Mouse (Mus musculus): ENCODE results near the gene Mcoln3. TPM values are rescaled to one million over a fixed set of nuclear protein-coding genes. Genes with fewer than 3 reads are reported as not detected.
A peak's percentile ranks its signal among the peaks of the same experiment; 100 is the strongest.

Gene Mcoln3
- 137 and 144 TPM in 2 replicates for polyA plus RNA-seq (2015; fragmentation: Nextera tagmentation; extraction: Ambion mirVana)

- H3K9ac ChIP-seq (ENCODE audit: low read depth, low read length): peak within 1 kb of the TSS; percentile 60
- peak within 1 kb of the TSS; percentile 44 for H3K4me3 ChIP-seq (ENCODE audit: low read depth, low read length)
- TF ChIP-seq CTCF (IDR thresholded peaks at IDR 0.05; ENCODE audit: low read depth): no peak
- 8% methylated on average over 35 of the region's 35 CpGs for WGBS
- ATAC-seq: peak; percentile 68
- no peaks in the 10 kb centered on the region for H3K36me3 ChIP-seq (ENCODE audit: control insufficient read depth, insufficient read depth)
- H3K4me1 ChIP-seq (replicated peaks; ENCODE audit: control insufficient read depth, insufficient read depth, low read length): 0 out of 2 replicates have a peak, but pooled peaks cover 2% of the 10 kb centered on the region
- H3K27ac ChIP-seq (ENCODE audit: low read depth, low read length): peak within 1 kb of the TSS; percentile 86
- no peaks in the 10 kb centered on the region; the same call in 1 of the 2 replicates for H3K27me3 ChIP-seq (replicated peaks; ENCODE audit: control insufficient read depth, insufficient read depth, low read length)
- no peaks in the 10 kb centered on the region for H3K9me3 ChIP-seq (ENCODE audit: control insufficient read depth)
- H3K4me2 ChIP-seq (replicated peaks; ENCODE audit: low read depth): peak within 1 kb of the TSS; percentile 69
These were observed at the start of gene Mcoln3 for GRCm38 (mm10) chr3:146117258-146117996. Mcoln3 (plus strand) TSS chr3:146117450.

GRCm38 (mm10) chr3:146069276-146069675 is 48.0 kb upstream of the Mcoln3 start:
- ATAC-seq: no peak
- H3K4me1 ChIP-seq (replicated peaks; ENCODE audit: control insufficient read depth, insufficient read depth, low read length): no peaks in the 10 kb centered on the region
- no peak for TF ChIP-seq CTCF (IDR thresholded peaks at IDR 0.05; ENCODE audit: low read depth)
- no peaks in the 10 kb centered on the region for H3K9me3 ChIP-seq (ENCODE audit: control insufficient read depth)
- H3K4me3 ChIP-seq (ENCODE audit: low read depth, low read length): no peak overlapping the region
- WGBS: 84% methylated on average over 4 of the region's 4 CpGs
- no peak overlapping the region for H3K4me2 ChIP-seq (replicated peaks; ENCODE audit: low read depth)
- H3K36me3 ChIP-seq (ENCODE audit: control insufficient read depth, insufficient read depth): no peaks in the 10 kb centered on the region
- no peak overlapping the region for H3K9ac ChIP-seq (ENCODE audit: low read depth, low read length)
- H3K27ac ChIP-seq (ENCODE audit: low read depth, low read length): no peak overlapping the region
- H3K27me3 ChIP-seq (replicated peaks; ENCODE audit: control insufficient read depth, insufficient read depth, low read length): no peaks in the 10 kb centered on the region

GRCm38 (mm10) chr3:146072780-146073179 is 44.5 kb upstream of the Mcoln3 start:
- H3K9ac ChIP-seq (ENCODE audit: low read depth, low read length): no peak overlapping the region
- no peak overlapping the region for H3K4me2 ChIP-seq (replicated peaks; ENCODE audit: low read depth)
- no peaks in the 10 kb centered on the region for H3K9me3 ChIP-seq (ENCODE audit: control insufficient read depth)
- no peaks in the 10 kb centered on the region for H3K36me3 ChIP-seq (ENCODE audit: control insufficient read depth, insufficient read depth)
- TF ChIP-seq CTCF (IDR thresholded peaks at IDR 0.05; ENCODE audit: low read depth): peak; percentile 68
- H3K4me1 ChIP-seq (replicated peaks; ENCODE audit: control insufficient read depth, insufficient read depth, low read length): no peaks in the 10 kb centered on the region
- WGBS: 76% methylated on average over 7 of the region's 7 CpGs
- H3K27ac ChIP-seq (ENCODE audit: low read depth, low read length): no peak overlapping the region
- ATAC-seq: no peak
- no peaks in the 10 kb centered on the region for H3K27me3 ChIP-seq (replicated peaks; ENCODE audit: control insufficient read depth, insufficient read depth, low read length)
- no peak overlapping the region for H3K4me3 ChIP-seq (ENCODE audit: low read depth, low read length)

- H3K9ac ChIP-seq (ENCODE audit: low read depth, low read length): no peak overlapping the region
- ATAC-seq: no peak
- no peak overlapping the region for H3K4me3 ChIP-seq (ENCODE audit: low read depth, low read length)
- H3K27ac ChIP-seq (ENCODE audit: low read depth, low read length): no peak overlapping the region
- H3K4me1 ChIP-seq (replicated peaks; ENCODE audit: control insufficient read depth, insufficient read depth, low read length): no peaks in the 10 kb centered on the region
- no peaks in the 10 kb centered on the region for H3K36me3 ChIP-seq (ENCODE audit: control insufficient read depth, insufficient read depth)
- WGBS: 88% methylated on average over 12 of the region's 12 CpGs
- TF ChIP-seq CTCF (IDR thresholded peaks at IDR 0.05; ENCODE audit: low read depth): no peak
- no peaks in the 10 kb centered on the region for H3K27me3 ChIP-seq (replicated peaks; ENCODE audit: control insufficient read depth, insufficient read depth, low read length)
- no peak overlapping the region for H3K4me2 ChIP-seq (replicated peaks; ENCODE audit: low read depth)
- no peaks in the 10 kb centered on the region for H3K9me3 ChIP-seq (ENCODE audit: control insufficient read depth)
These were observed 37.0 kb upstream of the Mcoln3 start for GRCm38 (mm10) chr3:146080241-146080640.

GRCm38 (mm10) chr3:146090988-146091657 is 26.1 kb upstream of the Mcoln3 start:
- no peaks in the 10 kb centered on the region for H3K4me1 ChIP-seq (replicated peaks; ENCODE audit: control insufficient read depth, insufficient read depth, low read length)
- H3K4me2 ChIP-seq (replicated peaks; ENCODE audit: low read depth): peak overlapping the region; percentile 24
- no peaks in the 10 kb centered on the region for H3K36me3 ChIP-seq (ENCODE audit: control insufficient read depth, insufficient read depth)
- no peaks in the 10 kb centered on the region for H3K9me3 ChIP-seq (ENCODE audit: control insufficient read depth)
- peak; percentile 97 for ATAC-seq
- WGBS: 66% methylated on average over 13 of the region's 13 CpGs
- TF ChIP-seq CTCF (IDR thresholded peaks at IDR 0.05; ENCODE audit: low read depth): no peak
- H3K4me3 ChIP-seq (ENCODE audit: low read depth, low read length): no peak overlapping the region
- H3K27ac ChIP-seq (ENCODE audit: low read depth, low read length): peak overlapping the region; percentile 83
- peak overlapping the region; percentile 34; the same call in 1 of the 2 replicates for H3K9ac ChIP-seq (ENCODE audit: low read depth, low read length)
- H3K27me3 ChIP-seq (replicated peaks; ENCODE audit: control insufficient read depth, insufficient read depth, low read length): no peaks in the 10 kb centered on the region

- Histone ChIP-seq H3K27me3 (replicated peaks; ENCODE audit: control insufficient read depth, insufficient read depth, low read length) (no peaks in the 10 kb centered on the region), H3K4me1 (replicated peaks; ENCODE audit: control insufficient read depth, insufficient read depth, low read length) (no peaks in the 10 kb centered on the region), H3K27ac (ENCODE audit: low read depth, low read length) (no peak overlapping the region), H3K4me3 (ENCODE audit: low read depth, low read length) (no peak overlapping the region), H3K9me3 (ENCODE audit: control insufficient read depth) (no peaks in the 10 kb centered on the region), H3K9ac (ENCODE audit: low read depth, low read length) (no peak overlapping the region), H3K36me3 (ENCODE audit: control insufficient read depth, insufficient read depth) (no peaks in the 10 kb centered on the region), H3K4me2 (replicated peaks; ENCODE audit: low read depth) (no peak overlapping the region)
- 86% methylated on average over 10 of the region's 10 CpGs for WGBS
- TF ChIP-seq CTCF (IDR thresholded peaks at IDR 0.05; ENCODE audit: low read depth): no peak
- no peak for ATAC-seq
These were observed 22.2 kb upstream of the Mcoln3 start for GRCm38 (mm10) chr3:146095066-146095465.
